Mouse (Mus musculus) forebrain, embryonic 14.5 days (tissue): ENCODE measurements at regions not wholly inside any gene's neighbourhood (a gene's known extent, or its start where the extent isn't known, plus 50 kb on each side); places are given as distances from the start of the nearest gene placed in this dataset.

ENCODE experiments used
- ATAC-seq: fragments of 200-750 bp; cut with Nextera tagmentation; 2 replicates; pipeline ENCODE4 v1.8.0; 2017; ENCODE audit warnings: mild to moderate bottlenecking, moderate library complexity
- DNase-seq: peaks from one replicate; pipeline ENCODE4 v3.0.0-alpha.2; 2015; ENCODE audit warnings: low spot score
- H3K27ac ChIP-seq: fragments of 300-500 bp; sonication (generic); 2 replicates; pipeline ENCODE4 v1.5.1; 2014; ENCODE audit warnings: low read depth, mild to moderate bottlenecking, control low read depth, low read length, moderate library complexity
- H3K27me3 ChIP-seq: fragments of 300-500 bp; sonication (generic); replicated peaks from 2 replicates; pipeline ENCODE4 v1.6.1; 2014; ENCODE audit warnings: low read length, control low read depth, mixed read lengths; ENCODE audit not compliant: control insufficient read depth, insufficient read depth
- H3K36me3 ChIP-seq: fragments of 300-500 bp; sonication (generic); 2 replicates; pipeline ENCODE4 v1.6.1; 2014; ENCODE audit warnings: low read length, control low read depth; ENCODE audit not compliant: control insufficient read depth, insufficient read depth
- H3K4me1 ChIP-seq: fragments of 300-500 bp; sonication (generic); 2 replicates; pipeline ENCODE4 v1.6.1; 2014; ENCODE audit warnings: antibody characterized with exemption, low read length, control low read depth; ENCODE audit not compliant: control insufficient read depth, insufficient read depth
- H3K4me2 ChIP-seq: fragments of 300-500 bp; sonication (generic); 2 replicates; pipeline ENCODE4 v1.6.1; 2014; ENCODE audit warnings: mild to moderate bottlenecking, control low read depth, low read length
- H3K4me3 ChIP-seq: fragments of 300-500 bp; sonication (generic); 2 replicates; pipeline ENCODE4 v1.5.1; 2014; ENCODE audit warnings: low read depth, low read length, control low read depth
- H3K9ac ChIP-seq: fragments of 300-500 bp; sonication (generic); 2 replicates; pipeline ENCODE4 v1.6.1; 2014; ENCODE audit warnings: mild to moderate bottlenecking, low read length, control low read depth, moderate library complexity
- H3K9me3 ChIP-seq: fragments of 300-500 bp; sonication (generic); replicated peaks from 2 replicates; pipeline ENCODE4 v1.6.1; 2016; ENCODE audit warnings: low read length, control low read depth, mixed read lengths; ENCODE audit not compliant: control insufficient read depth
- WGBS: fragments of 180-500 bp; shearing (Covaris S2); extraction: QIAGEN DNeasy Blood & Tissue Kit; methylation state at CpG from one replicate; pipeline ENCODE4 v1.1.7; 2014; 5-methylcytosine and 5-hydroxymethylcytosine counted together

- ATAC-seq (no peak), DNase-seq (no peak)
- Histone ChIP-seq H3K27me3 (no peaks in the 10 kb centered on the region), H3K4me3 (no peak overlapping the region), H3K36me3 (no peaks in the 10 kb centered on the region), H3K27ac (no peak overlapping the region), H3K4me1 (peaks cover 8% of the 10 kb centered on the region; the same call in 1 of the 2 replicates), H3K9me3 (no peaks in the 10 kb centered on the region), H3K4me2 (no peak overlapping the region), H3K9ac (no peak overlapping the region)
- 91% methylated on average over 9 of the region's 9 CpGs for WGBS
Observed at GRCm38 (mm10) chr9:115600228-115600627, 290.0 kb upstream of the Stt3b start.

- peaks cover 8% of the 10 kb centered on the region; the same call in 1 of the 2 replicates for H3K4me1 ChIP-seq
- 88% methylated on average over 2 of the region's 2 CpGs for WGBS
- no peaks in the 10 kb centered on the region for H3K27me3 ChIP-seq
- H3K27ac ChIP-seq, result no peak overlapping the region
- H3K9me3 ChIP-seq, result no peaks in the 10 kb centered on the region
- H3K4me3 ChIP-seq, result no peak overlapping the region
- no peaks in the 10 kb centered on the region for H3K36me3 ChIP-seq
- ATAC-seq, result no peak
- H3K4me2 ChIP-seq, result no peak overlapping the region
- DNase-seq, result no peak
- H3K9ac ChIP-seq, result no peak overlapping the region
Observed at GRCm38 (mm10) chr9:115600826-115601225, 290.6 kb upstream of the Stt3b start.

- H3K36me3 ChIP-seq, result no peaks in the 10 kb centered on the region
- no peaks in the 10 kb centered on the region for H3K27me3 ChIP-seq
- peaks cover 8% of the 10 kb centered on the region; the same call in 1 of the 2 replicates for H3K4me1 ChIP-seq
- no peak overlapping the region for H3K9ac ChIP-seq
- DNase-seq, result no peak
- WGBS, result 93% methylated on average over 7 of the region's 7 CpGs
- no peaks in the 10 kb centered on the region for H3K9me3 ChIP-seq
- ATAC-seq, result no peak
- H3K27ac ChIP-seq, result no peak overlapping the region
- H3K4me2 ChIP-seq, result no peak overlapping the region
- H3K4me3 ChIP-seq, result no peak overlapping the region
Observed at GRCm38 (mm10) chr9:115602772-115603171, 292.6 kb upstream of the Stt3b start.

GRCm38 (mm10) chr9:115604450-115604849 lies 294.2 kb upstream of the Stt3b start:
- no peaks in the 10 kb centered on the region for H3K36me3 ChIP-seq
- H3K9me3 ChIP-seq, result no peaks in the 10 kb centered on the region
- no peak overlapping the region for H3K4me3 ChIP-seq
- H3K4me2 ChIP-seq, result no peak overlapping the region
- no peaks in the 10 kb centered on the region for H3K27me3 ChIP-seq
- ATAC-seq, result peak; percentile 82
- no peak overlapping the region for H3K9ac ChIP-seq
- 49% methylated on average over 3 of the region's 3 CpGs for WGBS
- H3K27ac ChIP-seq, result no peak overlapping the region
- peak; percentile 62 for DNase-seq
- H3K4me1 ChIP-seq, result peaks cover 8% of the 10 kb centered on the region; the same call in 1 of the 2 replicates

GRCm38 (mm10) chr9:115604968-115605682 lies 294.9 kb upstream of the Stt3b start:
- 69% methylated on average over 14 of the region's 14 CpGs for WGBS

GRCm38 (mm10) chr9:115607961-115608360 lies 297.7 kb upstream of the Stt3b start:
- Histone ChIP-seq H3K9ac (no peak overlapping the region), H3K9me3 (no peaks in the 10 kb centered on the region), H3K4me3 (no peak overlapping the region), H3K27ac (no peak overlapping the region), H3K27me3 (no peaks in the 10 kb centered on the region), H3K36me3 (no peaks in the 10 kb centered on the region), H3K4me1 (peaks cover 8% of the 10 kb centered on the region; the same call in 1 of the 2 replicates), H3K4me2 (no peak overlapping the region)
- no peak for ATAC-seq
- WGBS, result 78% methylated on average over 2 of the region's 2 CpGs
- no peak for DNase-seq

More at GRCm38 (mm10) chr9:115604968-115605682, 294.9 kb upstream of the Stt3b start:
- DNase-seq, result peak; percentile 37
- Histone ChIP-seq H3K4me3 (no peak overlapping the region), H3K4me1 (peaks cover 8% of the 10 kb centered on the region; the same call in 1 of the 2 replicates), H3K36me3 (no peaks in the 10 kb centered on the region), H3K4me2 (no peak overlapping the region), H3K27ac (peak overlapping the region; percentile 16; the same call in 1 of the 2 replicates), H3K9ac (no peak overlapping the region), H3K27me3 (no peaks in the 10 kb centered on the region), H3K9me3 (no peaks in the 10 kb centered on the region)
- peak; percentile 67 for ATAC-seq

- Histone ChIP-seq H3K27ac (no peak overlapping the region), H3K36me3 (no peaks in the 10 kb centered on the region), H3K4me3 (no peak overlapping the region), H3K27me3 (no peaks in the 10 kb centered on the region), H3K9me3 (no peaks in the 10 kb centered on the region), H3K9ac (no peak overlapping the region), H3K4me1 (peaks cover 8% of the 10 kb centered on the region; the same call in 1 of the 2 replicates), H3K4me2 (no peak overlapping the region)
- ATAC-seq, result no peak
- 97% methylated on average over 5 of the region's 5 CpGs for WGBS
- no peak for DNase-seq
Observed at GRCm38 (mm10) chr9:115608377-115608776, 298.2 kb upstream of the Stt3b start.

GRCm38 (mm10) chr9:115609904-115610303 lies 299.4 kb upstream of the Gadl1 start:
- Histone ChIP-seq H3K4me2 (no peak overlapping the region), H3K4me3 (no peak overlapping the region), H3K4me1 (peaks cover under 1% of the 10 kb centered on the region; the same call in 1 of the 2 replicates), H3K9ac (no peak overlapping the region), H3K9me3 (no peaks in the 10 kb centered on the region), H3K36me3 (no peaks in the 10 kb centered on the region), H3K27me3 (no peaks in the 10 kb centered on the region), H3K27ac (no peak overlapping the region)
- DNase-seq, result no peak
- WGBS, result 95% methylated on average over 5 of the region's 5 CpGs
- no peak for ATAC-seq

GRCm38 (mm10) chr9:115611713-115612112 lies 297.5 kb upstream of the Gadl1 start:
- ATAC-seq, result no peak
- Histone ChIP-seq H3K4me1 (no peaks in the 10 kb centered on the region), H3K27me3 (no peaks in the 10 kb centered on the region), H3K27ac (no peak overlapping the region), H3K9me3 (no peaks in the 10 kb centered on the region), H3K9ac (no peak overlapping the region), H3K4me2 (no peak overlapping the region), H3K4me3 (no peak overlapping the region), H3K36me3 (no peaks in the 10 kb centered on the region)
- 89% methylated on average over 5 of the region's 5 CpGs for WGBS
- DNase-seq, result no peak
